Mouse (Mus musculus) myocyte (in vitro differentiated cells): ENCODE measurements around the gene Slc36a2.

ENCODE experiments used
- CEBPB ChIP-seq: IDR thresholded peaks from 2 replicates; pipeline ENCODE4 v1.6.1; 2011; ENCODE audit warnings: mild to moderate bottlenecking, moderate library complexity; ENCODE audit not compliant: poor library complexity, insufficient read depth, severe bottlenecking
- POLR2A ChIP-seq: IDR thresholded peaks from one replicate; pipeline ENCODE4 v1.6.1; 2011; ENCODE audit warnings: low read depth, mild to moderate bottlenecking, control low read depth, moderate library complexity; ENCODE audit not compliant: insufficient read length
- POLR2AphosphoS2 ChIP-seq: IDR thresholded peaks from one replicate; pipeline ENCODE4 v1.6.1; 2011; ENCODE audit warnings: low read depth, control low read depth; ENCODE audit not compliant: insufficient read length
- USF1 ChIP-seq: IDR thresholded peaks from one replicate; pipeline ENCODE4 v1.6.1; 2011; ENCODE audit warnings: low read depth, mild to moderate bottlenecking, control low read depth, moderate library complexity

GRCm38 (mm10) chr11:55178830-55179229, 6.0 kb downstream of the Slc36a2 start:
- no peak for TF ChIP-seq USF1
- TF ChIP-seq POLR2AphosphoS2, result no peak
- TF ChIP-seq POLR2A, result no peak
- TF ChIP-seq CEBPB, result no peak
